Mouse (Mus musculus) urinary bladder, postnatal 4 days (tissue): Measurements from ENCODE around the gene Msx1.

Experiments used
- DNase-seq, 2 experiments: peaks; one replicate each; pipeline ENCODE4 v3.0.0; 2021 to 2022; ENCODE audit warnings: low spot score in 2 of 2

Gene Msx1

GRCm38 (mm10) chr5:37795691-37796090 lies 28.7 kb downstream of the Msx1 start:
- DNase-seq, result no peak

GRCm38 (mm10) chr5:37792154-37792553 lies 32.2 kb downstream of the Msx1 start:
- no peak for DNase-seq

- no peak for DNase-seq
Observed at GRCm38 (mm10) chr5:37784847-37785391, 39.5 kb downstream of the Msx1 start.

GRCm38 (mm10) chr5:37783306-37783705 lies 41.1 kb downstream of the Msx1 start:
- DNase-seq, result no peak

GRCm38 (mm10) chr5:37775681-37776080 lies 48.7 kb downstream of the Msx1 start:
- no peak for DNase-seq

GRCm38 (mm10) chr5:37774011-37774410 lies 50.4 kb downstream of the Msx1 start:
- no peak for DNase-seq

- no peak for DNase-seq
Observed at GRCm38 (mm10) chr5:37770870-37771269, 53.5 kb downstream of the Msx1 start.
